ENCODE assay signal across 8 mouse cellular contexts in the genomic region with DNA sequence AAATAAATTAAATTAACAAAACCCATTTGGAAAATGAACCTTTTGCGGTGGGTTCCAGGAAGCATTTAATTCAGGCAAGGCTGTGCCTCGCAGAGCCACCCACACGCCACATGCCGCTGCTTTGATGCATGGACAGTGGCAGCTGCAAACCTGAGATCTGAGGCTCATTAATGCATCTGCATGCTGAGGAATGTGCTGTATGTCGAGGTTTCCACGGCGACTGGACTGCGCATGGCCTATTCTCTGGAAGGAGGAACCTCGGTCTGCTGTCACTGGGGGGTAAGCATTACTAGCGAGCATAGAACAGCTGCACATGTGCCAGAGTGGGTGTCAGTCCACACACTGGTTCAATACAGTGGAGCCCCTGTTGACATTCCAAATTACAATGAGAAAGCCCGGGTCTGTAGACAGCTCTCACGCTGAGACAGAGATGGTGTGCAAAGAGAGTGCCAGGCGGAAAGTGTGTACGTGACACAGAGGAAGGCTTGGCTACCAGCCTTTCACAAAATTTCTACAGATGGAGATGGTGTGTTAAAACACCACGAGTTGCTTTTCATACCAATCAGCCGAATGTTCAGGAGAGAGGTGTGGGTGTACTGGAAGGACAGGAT.
A peak's percentile ranks its signal among the peaks of the same experiment; 100 is the strongest.
DNase-seq lines count a peak whose midpoint lies in the region; ATAC-seq lines count a peak whose summit lies in the region.

No protein-coding gene starts in this region.

- peak overlapping the region; percentile 31 for H3K4me2 ChIP-seq in forebrain, embryonic 15.5 days (replicated peaks)
- H3K4me2 ChIP-seq in neural tube, embryonic 14.5 days (ENCODE audit: low read depth, low read length) = peak overlapping the region; percentile 24; the same call in 1 of the 2 replicates
- no peak overlapping the region for H3K4me2 ChIP-seq in intestine, embryonic 16.5 days (ENCODE audit: low read depth, low read length)

- peak overlapping the region; percentile 46 for H3K27ac ChIP-seq in forebrain, embryonic 15.5 days (replicated peaks)
- H3K27ac ChIP-seq in neural tube, embryonic 14.5 days (ENCODE audit: low read depth, low read length) = peak overlapping the region; percentile 7; the same call in 1 of the 2 replicates
- H3K27ac ChIP-seq in intestine, embryonic 16.5 days (ENCODE audit: low read length) = no peak overlapping the region

- no peaks in the 10 kb centered on the region for H3K27me3 ChIP-seq in forebrain, embryonic 15.5 days
- H3K27me3 ChIP-seq in neural tube, embryonic 14.5 days (ENCODE audit: control insufficient read depth, insufficient read depth, low read length) = no peaks in the 10 kb centered on the region
- no peaks in the 10 kb centered on the region for H3K27me3 ChIP-seq in intestine, embryonic 16.5 days (replicated peaks; ENCODE audit: control insufficient read depth, insufficient read depth, low read length)

- peaks cover 37% of the 10 kb centered on the region for H3K4me1 ChIP-seq in forebrain, embryonic 15.5 days
- peaks cover 19% of the 10 kb centered on the region for H3K4me1 ChIP-seq in neural tube, embryonic 14.5 days (ENCODE audit: control insufficient read depth, insufficient read depth, low read length)
- H3K4me1 ChIP-seq in intestine, embryonic 16.5 days (ENCODE audit: control insufficient read depth, insufficient read depth, low read length) = peaks cover 7% of the 10 kb centered on the region; the same call in 1 of the 2 replicates

- no peaks in the 10 kb centered on the region for H3K36me3 ChIP-seq in forebrain, embryonic 15.5 days
- no peaks in the 10 kb centered on the region for H3K36me3 ChIP-seq in neural tube, embryonic 14.5 days (ENCODE audit: control insufficient read depth, insufficient read depth, low read length)
- H3K36me3 ChIP-seq in intestine, embryonic 16.5 days (ENCODE audit: control insufficient read depth, insufficient read depth, low read length) = no peaks in the 10 kb centered on the region

- H3K9ac ChIP-seq in forebrain, embryonic 15.5 days (replicated peaks) = 0 out of 2 replicates have a peak overlapping the region, but pooled peaks have one; percentile 16
- H3K9ac ChIP-seq in neural tube, embryonic 14.5 days (replicated peaks; ENCODE audit: low read depth, low read length) = no peak overlapping the region
- no peak overlapping the region for H3K9ac ChIP-seq in intestine, embryonic 16.5 days (ENCODE audit: low read depth, low read length)

- 0 out of 2 replicates have a peak, but pooled peaks cover 9% of the 10 kb centered on the region for H3K9me3 ChIP-seq in forebrain, embryonic 15.5 days
- peaks cover 3% of the 10 kb centered on the region; the same call in 1 of the 2 replicates for H3K9me3 ChIP-seq in neural tube, embryonic 14.5 days (ENCODE audit: control insufficient read depth, low read length)
- H3K9me3 ChIP-seq in intestine, embryonic 16.5 days (ENCODE audit: control insufficient read depth, low read length) = 0 out of 2 replicates have a peak, but pooled peaks cover 3% of the 10 kb centered on the region

- ATAC-seq in forebrain, embryonic 15.5 days (replicated peaks) = peak; percentile 77
- peak; percentile 80; the same call in 1 of the 2 replicates for ATAC-seq in neural tube, embryonic 14.5 days (ENCODE audit: low read depth)
- ATAC-seq in intestine, embryonic 16.5 days = no peak

- 6% methylated on average over 16 of the region's 16 CpGs for WGBS in forebrain, embryonic 15.5 days
- 13% methylated on average over 16 of the region's 16 CpGs for WGBS in neural tube, embryonic 14.5 days
- 61% methylated on average over 16 of the region's 16 CpGs for WGBS in intestine, embryonic 16.5 days

- peak; percentile 74 for DNase-seq in embryo, embryonic 11 days
- DNase-seq in left cerebral cortex, adult 8-10 months (ENCODE audit: low spot score in 2 of 2) = peak; percentile 33 to 67
- DNase-seq in ovary, postnatal 14 days (ENCODE audit: low spot score) = no peak
- DNase-seq in adrenal gland, adult 8-10 months = no peak
- no peak for DNase-seq in adrenal gland, postnatal 10 days

- no peak overlapping the region for H3K4me3 ChIP-seq in forebrain, embryonic 15.5 days
- H3K4me3 ChIP-seq in neural tube, embryonic 14.5 days (ENCODE audit: low read depth, low read length) = no peak overlapping the region
- H3K4me3 ChIP-seq in intestine, embryonic 16.5 days (ENCODE audit: low read length) = no peak overlapping the region

Comparison
In these comparisons a context has a peak if more than half of its experiments do, and no peak if none do; other contexts are left out.
1. DNase-seq: peak in embryo, embryonic 11 days (single experiment) and left cerebral cortex, adult 8-10 months (2 of 2); none in ovary, postnatal 14 days (single experiment), adrenal gland, adult 8-10 months (single experiment) and adrenal gland, postnatal 10 days (single experiment).